Mouse (Mus musculus) stomach, postnatal 0 days (tissue): ENCODE measurements around the gene Stk4.

Experiments used
- CTCF ChIP-seq: IDR thresholded peaks from 2 replicates; pipeline ENCODE4 v1.5.1; 2016; ENCODE audit warnings: antibody characterized with exemption, low read depth, mild to moderate bottlenecking, moderate library complexity
- EP300 ChIP-seq: optimal IDR thresholded peaks from 2 replicates; pipeline ENCODE3; 2016; ENCODE audit warnings: antibody characterized with exemption

GRCm38 (mm10) chr2:164040949-164041348, 29.2 kb upstream of the Stk4 start:
- TF ChIP-seq EP300 (no peak), CTCF (no peak)
